Mouse (Mus musculus): ENCODE data around the gene Olfr56.
"Not testable (repeated sequence)": the region's sequence is repeated elsewhere in the genome, so short reads cannot be mapped to it uniquely, and the experiment has no call there.

Olfr56 gene

DNA sequence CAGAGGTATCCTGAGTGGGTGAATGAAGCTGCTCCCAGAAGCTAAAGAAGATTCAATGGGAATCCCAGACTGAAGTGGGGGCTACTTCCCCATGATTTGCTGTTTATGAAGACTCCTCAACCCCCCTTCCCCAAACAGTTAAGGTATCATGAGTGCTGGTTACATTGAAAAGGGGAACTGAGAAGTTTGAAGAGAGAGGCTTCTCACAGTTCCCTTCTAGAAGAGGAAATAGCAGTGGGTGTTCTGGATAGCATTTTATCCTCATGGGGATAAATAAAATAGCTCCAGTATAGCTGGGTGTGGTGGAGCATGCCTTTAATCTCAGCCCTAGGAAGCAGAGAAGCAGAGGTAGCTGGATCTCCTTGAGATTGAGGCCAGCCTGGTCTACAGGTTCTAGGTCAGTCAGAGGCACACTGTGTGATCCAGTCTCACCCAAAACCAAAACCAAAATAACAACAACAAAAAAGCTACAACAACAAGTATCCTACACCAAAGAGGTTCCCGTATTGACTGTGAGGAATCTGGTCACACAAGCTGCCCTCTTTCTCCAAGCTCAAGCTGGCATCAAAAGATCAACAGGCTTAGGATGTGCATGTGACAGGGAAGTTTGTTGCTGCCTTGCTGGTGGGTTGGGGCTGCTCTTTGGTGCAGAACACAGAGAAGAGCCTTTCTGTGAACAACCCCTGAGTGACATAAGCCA is at the start of gene Olfr56:
TSS of gene Olfr56 (plus strand) at position 650 of the 700 bp plus-strand sequence.
- not testable (repeated sequence) for DNase-seq (ENCODE audit: extremely low read depth, low read depth, low spot score)

DNA sequence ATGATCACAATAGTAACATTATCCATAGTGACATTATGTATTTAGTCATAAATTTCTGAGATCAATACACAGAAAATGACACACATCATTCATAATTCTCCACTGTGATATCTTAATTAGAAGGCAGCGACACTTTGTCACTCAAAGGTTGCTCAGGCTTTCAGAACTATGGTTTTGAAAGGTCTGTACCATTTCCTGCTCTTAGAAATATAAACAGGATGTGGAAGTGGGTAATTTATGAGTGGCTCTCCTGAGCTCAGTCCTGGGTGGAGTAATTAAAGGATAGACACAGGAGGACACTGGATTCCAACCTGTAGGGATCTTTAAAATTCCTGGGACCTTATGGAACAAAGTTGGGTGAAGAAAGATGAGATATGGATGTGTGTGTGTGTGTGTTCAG is 45.3 kb upstream of the Olfr56 start:
- not testable (repeated sequence) for DNase-seq (ENCODE audit: extremely low read depth, low read depth, low spot score)

DNA sequence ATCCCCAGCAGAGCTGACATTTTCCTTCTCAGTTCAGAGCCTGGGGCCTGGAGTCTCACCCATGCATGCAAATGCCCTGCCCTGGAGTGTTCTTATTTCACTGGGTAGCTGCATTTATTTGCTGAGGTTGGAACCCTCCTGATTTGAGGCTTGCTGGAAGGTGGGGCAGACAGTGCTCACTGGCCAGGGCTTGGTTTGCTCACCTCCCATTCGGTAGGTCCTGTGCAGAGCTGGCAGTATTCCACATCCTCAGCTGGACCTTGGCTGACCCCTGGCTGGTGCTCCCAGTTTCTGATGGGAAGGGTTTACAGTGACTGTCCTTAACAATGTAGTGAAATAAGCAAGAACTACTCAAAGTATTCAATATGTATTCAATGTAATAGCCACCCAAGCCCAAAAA is 44.8 kb upstream of the Olfr56 start:
- DNase-seq (ENCODE audit: extremely low read depth, low read depth, low spot score) = not testable (repeated sequence)

DNA sequence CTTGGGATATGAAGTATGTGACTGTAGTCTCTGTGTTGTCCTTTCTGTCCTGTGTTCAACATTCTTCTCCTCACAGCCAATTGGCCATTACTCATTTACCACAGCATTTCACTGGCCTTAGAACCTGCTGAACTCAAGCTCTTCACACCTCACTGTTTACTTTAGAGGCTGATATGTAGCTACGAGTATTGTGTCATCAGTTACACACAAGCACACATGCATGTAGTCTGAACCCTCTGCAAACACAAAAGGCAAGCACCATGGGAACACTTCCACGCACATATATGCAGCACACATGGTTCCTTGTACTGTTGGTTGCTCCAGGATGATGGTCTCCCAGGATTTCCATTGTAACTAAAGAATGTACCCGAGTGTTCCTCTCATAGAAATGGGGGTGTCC is 43.4 kb upstream of the Olfr56 start:
- DNase-seq (ENCODE audit: extremely low read depth, low read depth, low spot score) = not testable (repeated sequence)

DNA sequence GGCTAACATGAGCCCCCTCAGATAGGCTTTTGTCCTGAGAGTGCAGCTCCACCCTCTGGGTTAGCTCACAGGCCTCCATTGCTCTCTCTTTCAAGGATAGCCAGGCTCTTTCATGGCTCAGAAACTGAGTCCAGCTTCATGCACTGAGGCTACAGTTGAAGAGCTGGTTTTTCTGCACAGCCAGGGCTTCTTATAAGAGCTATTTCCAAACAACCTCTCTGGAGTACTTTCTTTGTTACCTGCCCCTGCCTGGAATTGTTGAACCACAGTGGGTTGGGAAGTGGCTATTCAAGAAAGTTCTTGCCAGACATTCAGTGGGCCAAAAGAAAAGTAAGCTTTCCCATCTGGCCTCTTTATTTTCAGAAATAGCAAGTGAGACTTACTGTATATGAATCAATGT is 39.4 kb upstream of the Olfr56 start:
- not testable (repeated sequence) for DNase-seq (ENCODE audit: extremely low read depth, low read depth, low spot score)

DNA sequence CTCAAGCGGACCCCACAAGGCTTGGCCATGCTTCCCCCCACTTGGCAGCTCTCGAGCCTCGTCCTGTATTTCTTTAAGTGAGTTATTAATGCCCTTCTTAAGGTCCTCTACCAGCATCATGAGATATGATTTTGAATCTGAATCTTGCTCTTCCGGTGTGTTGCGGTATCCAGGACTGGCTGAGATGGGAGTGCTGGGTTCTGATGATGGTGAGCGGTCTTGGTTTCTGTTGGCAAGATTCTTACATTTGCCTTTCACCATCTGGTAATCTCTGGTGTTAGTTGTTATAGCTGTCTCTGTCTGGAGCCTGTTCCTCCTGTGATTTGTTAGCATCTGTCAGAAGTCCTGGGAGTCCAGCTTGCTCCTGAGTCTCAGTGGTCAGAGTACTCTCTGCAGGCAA is 32.6 kb upstream of the Olfr56 start, which contains the start of gene Psme2b:
TSS of gene Psme2b (minus strand) at position 101 of the 400 bp plus-strand sequence.
- DNase-seq (ENCODE audit: extremely low read depth, low read depth, low spot score) = not testable (repeated sequence)

DNA sequence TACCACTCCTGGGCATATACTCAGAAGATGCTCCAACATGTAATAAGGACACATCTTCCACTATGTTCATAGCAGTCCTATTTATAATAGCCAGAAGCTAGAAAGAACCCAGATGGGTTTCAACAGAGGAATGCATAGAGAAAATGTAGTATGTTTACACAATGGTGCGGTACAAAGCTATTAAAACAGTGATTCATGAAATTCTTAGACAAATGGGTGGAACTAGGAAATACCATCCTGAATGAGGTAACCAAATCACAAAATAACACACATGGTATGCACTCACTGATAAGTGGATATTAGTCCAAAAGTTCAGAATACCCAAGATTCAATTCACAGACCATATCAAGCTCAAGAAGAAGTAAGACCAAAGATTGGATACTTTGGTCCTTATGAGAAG is 4.0 kb upstream of the Olfr56 start:
- not testable (repeated sequence) for DNase-seq (ENCODE audit: extremely low read depth, low read depth, low spot score)

DNA sequence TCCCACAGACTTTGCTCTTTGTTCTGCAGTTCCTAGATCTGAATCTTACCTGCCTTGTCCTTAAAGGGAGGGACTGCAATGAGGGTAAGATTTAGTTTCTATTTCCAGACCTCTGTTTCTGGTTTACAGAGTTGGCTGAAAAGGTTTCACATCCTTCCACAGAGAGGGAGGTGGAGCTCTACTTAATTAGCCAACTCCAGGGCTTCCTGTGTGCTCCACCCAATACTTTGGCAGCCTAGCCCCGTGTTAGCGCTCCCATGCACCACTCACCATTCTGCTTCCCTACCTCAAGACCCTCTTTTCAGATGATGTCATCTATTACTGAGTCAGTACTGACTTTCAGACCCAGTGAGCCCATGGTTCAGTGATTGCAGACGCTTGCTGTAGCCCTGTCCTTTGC is 562 bp downstream of the Olfr56 start, which contains the start of gene 9930111J21Rik1:
TSS of gene 9930111J21Rik1 (minus strand) at position 148 of the 400 bp plus-strand sequence.
- not testable (repeated sequence) for DNase-seq (ENCODE audit: extremely low read depth, low read depth, low spot score)

DNA sequence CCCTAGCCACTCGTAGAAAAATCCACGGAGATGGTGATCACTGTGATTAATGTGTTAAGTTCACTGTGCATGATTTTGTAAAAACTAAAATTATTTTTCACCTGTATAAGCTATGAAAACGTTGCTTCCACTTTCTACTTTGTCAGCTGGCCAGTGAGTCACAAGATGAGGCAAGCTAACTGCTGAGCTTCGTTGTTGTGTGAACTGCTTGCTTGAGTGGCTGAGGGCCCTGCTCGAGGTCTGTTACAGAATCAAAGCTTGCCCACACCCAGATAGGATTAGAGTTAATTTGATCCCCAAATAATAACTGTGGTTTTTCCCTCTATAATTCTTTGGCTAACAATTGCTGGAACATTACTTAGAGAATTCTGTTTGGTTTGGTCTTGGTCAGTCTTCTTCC is 1.4 kb downstream of the Olfr56 start:
- DNase-seq (ENCODE audit: extremely low read depth, low read depth, low spot score) = not testable (repeated sequence)

DNA sequence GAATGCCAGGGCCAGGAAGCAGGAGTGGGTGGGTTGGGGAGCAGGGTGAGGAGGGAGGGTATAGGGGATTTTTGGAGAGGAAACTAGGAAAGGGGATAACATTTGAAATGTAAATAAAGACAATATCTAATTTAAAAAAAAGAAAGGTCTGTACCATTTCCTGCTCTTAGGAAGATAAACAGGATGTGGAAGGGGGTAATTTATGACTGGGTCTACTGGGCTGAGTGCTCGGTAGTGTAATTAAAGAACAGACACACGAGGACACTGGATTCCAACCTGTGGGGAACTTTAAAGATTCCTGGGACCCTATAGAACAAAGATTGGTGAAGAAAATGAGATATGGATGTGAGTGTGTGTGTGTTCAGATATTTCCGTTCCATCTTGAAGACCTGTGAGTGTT is 4.2 kb downstream of the Olfr56 start:
- not testable (repeated sequence) for DNase-seq (ENCODE audit: extremely low read depth, low read depth, low spot score)

DNA sequence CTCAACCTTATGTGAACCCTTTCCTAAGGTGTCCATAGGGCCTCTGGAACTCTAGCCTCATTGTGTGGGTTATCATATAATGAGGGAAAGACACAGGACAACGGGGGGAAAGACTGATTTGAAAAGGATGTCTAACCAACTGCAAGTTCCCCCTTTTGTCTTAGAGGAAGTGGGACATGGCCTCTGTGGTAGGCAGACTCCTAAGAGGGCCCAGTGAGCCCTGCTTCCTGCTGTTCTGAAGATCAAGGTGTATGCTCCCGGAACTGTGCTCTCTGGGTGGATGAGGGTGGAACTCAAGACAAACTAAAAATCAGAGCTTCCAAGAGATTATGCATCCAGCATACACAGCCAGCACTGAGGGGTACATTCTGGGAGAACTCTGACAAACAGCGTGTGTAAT is 9.5 kb downstream of the Olfr56 start:
- DNase-seq (ENCODE audit: extremely low read depth, low read depth, low spot score) = not testable (repeated sequence)

DNA sequence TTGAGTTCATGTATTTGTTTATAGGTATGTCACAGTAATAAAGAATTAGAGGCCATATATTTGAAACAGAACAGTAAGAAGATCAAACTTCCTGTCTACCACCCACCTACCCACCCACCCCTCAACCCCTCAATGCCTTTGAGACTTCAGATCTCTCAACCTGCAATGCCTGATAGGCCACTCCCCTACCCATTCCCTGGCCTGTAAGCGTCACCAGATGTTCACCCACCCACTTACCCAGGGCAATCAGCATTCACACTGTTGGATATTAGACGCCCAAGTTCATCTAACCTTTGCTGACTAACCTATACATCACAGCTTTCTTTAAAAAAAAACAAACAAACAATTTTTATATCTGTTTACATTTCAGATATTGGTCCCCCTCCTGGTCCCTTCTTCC is 11.3 kb downstream of the Olfr56 start:
- DNase-seq (ENCODE audit: extremely low read depth, low read depth, low spot score) = not testable (repeated sequence)

DNA sequence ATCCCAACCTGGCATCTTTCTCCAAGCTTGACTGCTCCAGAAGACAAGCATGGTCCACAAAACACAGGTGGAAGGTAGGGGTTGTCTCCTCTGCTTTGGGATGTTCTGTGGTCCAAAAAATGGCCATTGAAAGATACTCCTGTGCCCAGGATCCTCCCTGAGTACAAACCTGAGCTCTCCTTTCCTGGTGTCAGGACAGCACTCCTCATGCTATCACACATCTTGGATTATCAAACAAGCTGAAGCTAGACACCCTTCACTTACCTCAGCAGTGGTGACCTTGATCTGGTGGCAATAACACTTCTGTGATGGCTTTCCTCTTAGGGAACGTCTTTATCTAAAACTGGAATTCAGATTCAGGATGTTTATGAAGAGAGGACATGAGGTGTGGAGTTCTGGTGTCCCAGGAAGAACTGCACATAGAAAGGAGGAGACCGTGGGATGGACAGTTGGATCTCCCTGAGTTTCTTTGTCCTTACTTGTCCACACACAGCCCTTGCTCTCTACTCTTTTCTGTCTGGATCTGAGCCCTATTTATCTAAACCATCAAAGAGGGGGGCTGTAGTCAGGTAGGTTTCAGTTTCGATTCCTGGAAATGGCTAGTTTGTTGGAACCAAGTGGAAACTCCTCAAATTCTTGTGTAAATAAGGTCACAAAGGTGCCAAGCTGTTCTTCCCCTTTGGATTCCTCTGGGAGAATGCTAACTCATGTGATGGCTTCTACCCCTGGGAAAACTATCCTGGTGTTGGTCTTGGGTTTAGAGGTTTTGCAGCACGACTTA is 13.2 kb downstream of the Olfr56 start, which contains the start of gene Gm12185:
TSS of gene Gm12185 (minus strand) at position 487 of the 781 bp plus-strand sequence.
- not testable (repeated sequence) for DNase-seq (ENCODE audit: extremely low read depth, low read depth, low spot score)

DNA sequence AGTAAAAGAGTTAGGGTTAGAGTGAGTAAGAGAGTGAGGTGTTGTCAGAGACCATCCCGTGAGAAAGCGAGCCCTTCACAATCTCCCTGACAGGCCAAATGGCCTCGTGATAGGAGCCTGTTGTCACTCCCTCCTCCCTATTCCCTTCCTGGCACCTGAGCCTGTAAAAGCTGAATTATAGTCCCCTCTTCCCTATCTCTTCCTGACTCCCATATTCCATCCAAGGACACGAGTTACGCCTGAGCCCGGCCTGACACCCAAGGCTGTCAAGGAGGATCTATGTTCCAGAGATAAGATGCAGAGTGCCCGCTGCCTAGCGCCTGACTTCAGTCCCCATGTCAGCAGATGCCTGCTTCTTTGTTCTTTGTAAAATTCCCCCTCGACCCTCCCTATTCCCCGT is 14.6 kb downstream of the Olfr56 start:
- DNase-seq (ENCODE audit: extremely low read depth, low read depth, low spot score) = not testable (repeated sequence)

DNA sequence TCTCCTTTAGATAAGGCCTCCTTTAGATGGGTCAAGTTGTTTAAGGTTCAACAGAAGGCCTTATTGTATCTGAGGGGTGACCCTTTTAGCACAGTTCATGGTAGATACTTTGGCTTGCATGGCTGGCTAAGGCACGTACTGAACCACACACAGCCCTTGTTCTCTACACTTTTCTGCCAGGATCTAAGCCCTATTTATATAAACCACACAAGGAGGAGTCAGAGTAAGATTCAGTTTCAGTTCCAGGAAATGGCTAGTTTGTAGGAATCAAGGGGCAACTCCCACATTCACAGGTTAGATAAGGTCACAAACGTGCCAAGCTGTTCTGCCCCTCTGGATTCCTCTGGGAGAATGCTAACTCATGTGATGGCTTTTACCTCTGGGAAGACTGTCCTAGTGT is 15.3 kb downstream of the Olfr56 start, which contains the start of gene Tgtp1:
TSS of gene Tgtp1 (minus strand) at position 155 of the 400 bp plus-strand sequence.
- not testable (repeated sequence) for DNase-seq (ENCODE audit: extremely low read depth, low read depth, low spot score)

DNA sequence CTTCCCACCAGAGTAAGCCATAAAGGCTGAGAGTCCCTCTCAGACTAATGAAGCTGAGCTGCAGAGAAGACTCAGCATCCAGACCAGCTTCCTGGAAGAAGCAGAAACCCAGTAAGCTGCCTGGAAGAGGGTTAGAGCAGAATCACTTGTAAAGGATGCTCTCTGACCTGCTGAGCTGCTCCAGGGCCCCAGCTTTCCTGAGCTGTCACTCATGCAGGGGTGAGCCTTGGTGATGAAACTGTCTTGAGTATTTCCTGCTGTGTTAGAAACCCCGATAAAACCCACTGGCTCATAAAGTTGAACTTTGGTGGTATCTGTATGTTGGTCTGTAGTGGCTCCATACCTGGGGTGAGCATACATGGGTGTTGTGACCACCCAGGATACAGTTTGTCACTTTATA is 21.7 kb downstream of the Olfr56 start:
- not testable (repeated sequence) for DNase-seq (ENCODE audit: extremely low read depth, low read depth, low spot score)

DNA sequence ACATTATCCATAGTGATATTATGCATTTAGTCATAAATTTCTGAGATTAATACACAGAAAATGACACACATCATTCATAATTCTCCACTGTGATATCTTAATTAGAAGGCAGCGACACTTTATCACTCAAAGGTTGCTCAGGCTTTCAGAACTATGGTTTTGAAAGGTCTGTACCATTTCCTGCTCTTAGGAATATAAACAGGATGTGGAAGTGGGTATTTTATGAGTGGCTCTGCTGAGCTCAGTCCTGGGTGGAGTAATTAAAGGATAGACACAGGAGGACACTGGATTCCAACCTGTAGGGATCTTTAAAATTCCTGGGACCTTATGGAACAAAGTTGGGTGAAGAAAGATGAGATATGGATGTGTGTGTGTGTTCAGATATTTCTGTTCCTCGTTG is 27.6 kb downstream of the Olfr56 start:
- not testable (repeated sequence) for DNase-seq (ENCODE audit: extremely low read depth, low read depth, low spot score)

DNA sequence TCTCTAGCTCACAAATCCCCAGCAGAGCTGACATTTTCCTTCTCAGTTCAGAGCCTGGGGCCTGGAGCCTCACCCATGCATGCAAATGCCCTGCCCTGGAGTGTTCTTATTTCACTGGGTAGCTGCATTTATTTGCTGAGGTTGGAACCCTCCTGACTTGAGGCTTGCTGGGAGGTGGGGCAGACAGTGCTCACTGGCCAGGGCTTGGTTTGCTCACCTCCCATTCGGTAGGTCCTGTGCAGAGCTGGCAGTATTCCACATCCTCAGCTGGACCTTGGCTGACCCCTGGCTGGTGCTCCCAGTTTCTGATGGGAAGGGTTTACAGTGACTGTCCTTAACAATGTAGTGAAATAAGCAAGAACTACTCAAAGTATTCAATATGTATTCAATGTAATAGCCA is 28.1 kb downstream of the Olfr56 start:
- DNase-seq (ENCODE audit: extremely low read depth, low read depth, low spot score) = not testable (repeated sequence)

DNA sequence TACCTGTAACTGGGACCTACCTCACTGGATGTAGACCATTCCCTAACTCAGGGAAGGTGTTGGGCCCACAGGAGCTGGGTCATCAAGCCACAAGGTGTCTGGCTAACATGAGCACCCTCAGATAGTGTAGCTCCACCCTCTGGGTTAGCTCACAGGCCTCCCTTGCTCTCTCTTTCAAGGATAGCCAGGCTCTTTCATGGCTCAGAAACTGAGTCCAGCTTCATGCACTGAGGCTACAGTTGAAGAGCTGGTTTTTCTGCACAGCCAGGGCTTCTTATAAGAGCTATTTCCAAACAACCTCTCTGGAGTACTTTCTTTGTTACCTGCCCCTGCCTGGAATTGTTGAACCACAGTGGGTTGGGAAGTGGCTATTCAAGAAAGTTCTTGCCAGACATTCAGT is 33.4 kb downstream of the Olfr56 start:
- DNase-seq (ENCODE audit: extremely low read depth, low read depth, low spot score) = not testable (repeated sequence)

DNA sequence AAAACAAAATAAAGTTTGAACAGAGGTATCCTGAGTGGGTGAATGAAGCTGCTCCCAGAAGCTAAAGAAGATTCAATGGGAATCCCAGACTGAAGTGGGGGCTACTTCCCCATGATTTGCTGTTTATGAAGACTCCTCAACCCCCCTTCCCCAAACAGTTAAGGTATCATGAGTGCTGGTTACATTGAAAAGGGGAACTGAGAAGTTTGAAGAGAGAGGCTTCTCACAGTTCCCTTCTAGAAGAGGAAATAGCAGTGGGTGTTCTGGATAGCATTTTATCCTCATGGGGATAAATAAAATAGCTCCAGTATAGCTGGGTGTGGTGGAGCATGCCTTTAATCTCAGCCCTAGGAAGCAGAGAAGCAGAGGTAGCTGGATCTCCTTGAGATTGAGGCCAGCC is 71.4 kb downstream of the Olfr56 start:
- DNase-seq (ENCODE audit: extremely low read depth, low read depth, low spot score) = not testable (repeated sequence)

DNA sequence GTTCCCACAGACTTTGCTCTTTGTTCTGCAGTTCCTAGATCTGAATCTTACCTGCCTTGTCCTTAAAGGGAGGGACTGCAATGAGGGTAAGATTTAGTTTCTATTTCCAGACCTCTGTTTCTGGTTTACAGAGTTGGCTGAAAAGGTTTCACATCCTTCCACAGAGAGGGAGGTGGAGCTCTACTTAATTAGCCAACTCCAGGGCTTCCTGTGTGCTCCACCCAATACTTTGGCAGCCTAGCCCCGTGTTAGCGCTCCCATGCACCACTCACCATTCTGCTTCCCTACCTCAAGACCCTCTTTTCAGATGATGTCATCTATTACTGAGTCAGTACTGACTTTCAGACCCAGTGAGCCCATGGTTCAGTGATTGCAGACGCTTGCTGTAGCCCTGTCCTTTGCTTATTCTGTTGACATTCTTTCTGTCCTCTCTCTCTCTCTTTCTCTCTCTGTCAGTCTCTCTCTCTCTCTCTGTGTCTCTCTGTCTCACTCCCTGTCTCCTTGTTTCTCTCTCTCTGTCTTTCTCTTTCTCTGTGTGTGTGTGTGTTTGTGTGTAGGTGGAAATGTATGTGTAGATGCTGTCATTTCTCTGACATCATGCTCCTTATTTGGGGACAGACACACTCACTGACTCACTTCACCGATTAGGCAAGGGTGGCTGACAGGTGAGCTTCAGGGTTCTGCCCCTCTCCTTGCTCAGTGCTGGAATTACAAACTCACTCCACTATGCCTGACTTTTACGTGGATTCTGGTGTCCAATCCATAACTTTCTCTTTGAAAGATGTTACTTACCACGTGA is 72.6 kb downstream of the Olfr56 start, which contains the start of gene 9930111J21Rik2:
TSS of gene 9930111J21Rik2 (minus strand) at position 150 of the 799 bp plus-strand sequence.
- DNase-seq (ENCODE audit: extremely low read depth, low read depth, low spot score) = not testable (repeated sequence)
